Mouse (Mus musculus) neural tube, embryonic 14.5 days (tissue): ENCODE results near the gene Gpx6. TPM values are rescaled to one million over a fixed set of nuclear protein-coding genes. Genes with fewer than 3 reads are reported as not detected.
A peak's percentile ranks its signal among the peaks of the same experiment; 100 is the strongest.

Source experiments
- ATAC-seq: fragments of 200-750 bp; cut with Nextera tagmentation; 2 replicates; pipeline ENCODE4 v1.8.0; 2017; ENCODE audit warnings: low read depth, mild to moderate bottlenecking, moderate TSS enrichment, moderate library complexity
- H3K27ac ChIP-seq: fragments of 300-500 bp; sonication (generic); 2 replicates; pipeline ENCODE4 v1.5.1; 2014; ENCODE audit warnings: low read depth, mild to moderate bottlenecking, control low read depth, low read length, moderate library complexity, mixed read lengths
- H3K27me3 ChIP-seq: fragments of 300-500 bp; sonication (generic); 2 replicates; pipeline ENCODE4 v1.6.1; 2014; ENCODE audit warnings: low read length; ENCODE audit not compliant: control insufficient read depth, insufficient read depth
- H3K36me3 ChIP-seq: fragments of 300-500 bp; sonication (generic); 2 replicates; pipeline ENCODE4 v1.6.1; 2014; ENCODE audit warnings: low read length, mixed read lengths; ENCODE audit not compliant: control insufficient read depth, insufficient read depth
- H3K4me1 ChIP-seq: fragments of 300-500 bp; sonication (generic); 2 replicates; pipeline ENCODE4 v1.6.1; 2014; ENCODE audit warnings: low read length; ENCODE audit not compliant: control insufficient read depth, insufficient read depth
- H3K4me2 ChIP-seq: fragments of 300-500 bp; sonication (generic); 2 replicates; pipeline ENCODE4 v1.6.1; 2014; ENCODE audit warnings: mild to moderate bottlenecking, low read depth, low read length, control low read depth
- H3K4me3 ChIP-seq: fragments of 300-500 bp; sonication (generic); 2 replicates; pipeline ENCODE4 v1.5.1; 2014; ENCODE audit warnings: low read depth, low read length, control low read depth, mixed read lengths
- H3K9ac ChIP-seq: fragments of 300-500 bp; sonication (generic); replicated peaks from 2 replicates; pipeline ENCODE4 v1.6.1; 2014; ENCODE audit warnings: low read depth, mild to moderate bottlenecking, control low read depth, low read length, mixed read lengths
- H3K9me3 ChIP-seq: fragments of 300-500 bp; sonication (generic); 2 replicates; pipeline ENCODE4 v1.6.1; 2016; ENCODE audit warnings: low read length; ENCODE audit not compliant: control insufficient read depth
- WGBS: fragments of 180-500 bp; shearing (Covaris S2); extraction: QIAGEN DNeasy Blood & Tissue Kit; methylation state at CpG from one replicate; pipeline ENCODE4 v1.1.7; 2014; 5-methylcytosine and 5-hydroxymethylcytosine counted together
- polyA plus RNA-seq: library from polyadenylated mRNA; unstranded; fragments of >200 nt; fragmentation: Nextera tagmentation; extraction: Ambion mirVana; gene quantifications from 2 replicates; pipeline ENCODE4 v1.2.1, GENCODE M21; 2014

Gpx6 gene
- polyA plus RNA-seq, 1 experiment from 2014 or later: 0.35 TPM

- no peak overlapping the region for H3K4me2 ChIP-seq
- no peaks in the 10 kb centered on the region for H3K36me3 ChIP-seq
- H3K4me1 ChIP-seq: no peaks in the 10 kb centered on the region
- no peak overlapping the region for H3K4me3 ChIP-seq
- no peaks in the 10 kb centered on the region for H3K27me3 ChIP-seq
- no peak overlapping the region for H3K9ac ChIP-seq
- no peak for ATAC-seq
- H3K9me3 ChIP-seq: no peaks in the 10 kb centered on the region
- no peak overlapping the region for H3K27ac ChIP-seq
Measured at GRCm38 (mm10) chr13:21350593-21350992, 38.7 kb downstream of the Gpx6 start.

- Histone ChIP-seq H3K4me1 (peaks cover 18% of the 10 kb centered on the region), H3K9ac (peak within 1 kb of the TSS; percentile 87), H3K9me3 (no peaks in the 10 kb centered on the region), H3K4me3 (peak within 1 kb of the TSS; percentile 79), H3K27ac (0 out of 2 replicates have a peak within 1 kb of the TSS, but pooled peaks have one; percentile 23), H3K4me2 (peak within 1 kb of the TSS; percentile 70), H3K36me3 (no peaks in the 10 kb centered on the region), H3K27me3 (no peaks in the 10 kb centered on the region)
- WGBS: under 1% methylated on average over 28 of the region's 29 CpGs
- peak; percentile 100 for ATAC-seq
Measured at GRCm38 (mm10) chr13:21362621-21363248, 50.8 kb downstream of the Gpx6 start, which contains the start of gene Zscan12. Gene Zscan12, plus strand, starts transcription at chr13:21362820.

GRCm38 (mm10) chr13:21363719-21364118 is 51.8 kb downstream of the Gpx6 start:
- Histone ChIP-seq H3K9me3 (no peaks in the 10 kb centered on the region), H3K9ac (no peak overlapping the region), H3K4me1 (peaks cover 18% of the 10 kb centered on the region), H3K4me2 (peak overlapping the region; percentile 70), H3K36me3 (peaks cover under 1% of the 10 kb centered on the region; the same call in 1 of the 2 replicates), H3K27me3 (no peaks in the 10 kb centered on the region), H3K27ac (no peak overlapping the region), H3K4me3 (peak overlapping the region; percentile 79)
- no peak for ATAC-seq
- 75% methylated on average over 12 of the region's 12 CpGs for WGBS

GRCm38 (mm10) chr13:21366635-21367034 is 54.7 kb downstream of the Gpx6 start:
- no peak overlapping the region for H3K4me3 ChIP-seq
- H3K9ac ChIP-seq: no peak overlapping the region
- H3K9me3 ChIP-seq: no peaks in the 10 kb centered on the region
- ATAC-seq: no peak
- H3K4me2 ChIP-seq: no peak overlapping the region
- peaks cover 17% of the 10 kb centered on the region for H3K36me3 ChIP-seq
- no peak overlapping the region for H3K27ac ChIP-seq
- H3K27me3 ChIP-seq: no peaks in the 10 kb centered on the region
- 89% methylated on average over 6 of the region's 6 CpGs for WGBS
- peaks cover 18% of the 10 kb centered on the region for H3K4me1 ChIP-seq

Other genes with a start within 250 kb of the Gpx6 start
- gene Olfr1370, start 237.2 kb upstream of the Gpx6 start, polyA plus RNA-seq: not detected in 2 replicates
- gene Olfr1369-ps1, start 200.6 kb upstream of the Gpx6 start, polyA plus RNA-seq: not detected in 2 replicates
- gene Olfr263, start 182.5 kb upstream of the Gpx6 start, polyA plus RNA-seq: not detected in 2 replicates
- gene Olfr1368, start 166.3 kb upstream of the Gpx6 start, polyA plus RNA-seq: not detected in 2 replicates
- gene Trim27, start 132.7 kb upstream of the Gpx6 start, polyA plus RNA-seq: 68.2 and 87.9 TPM in 2 replicates
- not detected in 2 replicates for gene Gpx5, start 19.4 kb upstream of the Gpx6 start, polyA plus RNA-seq
- not detected in 2 replicates for gene Olfr1367, start 34.8 kb downstream of the Gpx6 start, polyA plus RNA-seq
- 11.4 and 13.3 TPM in 2 replicates for gene Zscan12, start 50.7 kb downstream of the Gpx6 start, polyA plus RNA-seq
- gene Zkscan3, start 90.6 kb downstream of the Gpx6 start, polyA plus RNA-seq: 66.5 and 70.2 TPM in 2 replicates
- gene Pgbd1, start 128.9 kb downstream of the Gpx6 start, polyA plus RNA-seq: 4.1 and 4.6 TPM in 2 replicates
- gene Zscan26, start 141.6 kb downstream of the Gpx6 start, polyA plus RNA-seq: 23.0 and 25.3 TPM in 2 replicates
- gene Nkapl, start 156.4 kb downstream of the Gpx6 start, polyA plus RNA-seq: 3.0 and 3.9 TPM in 2 replicates
- gene Zkscan4, start 166.8 kb downstream of the Gpx6 start, polyA plus RNA-seq: 10.5 and 11.3 TPM in 2 replicates
- not detected in 2 replicates for gene Gm10065, start 167.3 kb downstream of the Gpx6 start, polyA plus RNA-seq
- 0.18 and 0.67 TPM in 2 replicates for gene AK157302, start 183.1 kb downstream of the Gpx6 start, polyA plus RNA-seq
- 8.3 and 8.5 TPM in 2 replicates for gene Gm11273, start 189.3 kb downstream of the Gpx6 start, polyA plus RNA-seq
- 7.0 and 9.5 TPM in 2 replicates for gene Zkscan8, start 219.0 kb downstream of the Gpx6 start, polyA plus RNA-seq
- 0.11 and 0.17 TPM in 2 replicates for gene Olfr1366, start 230.7 kb downstream of the Gpx6 start, polyA plus RNA-seq
- gene Olfr1535, start 247.8 kb downstream of the Gpx6 start, polyA plus RNA-seq: 0.13 TPM in 1 of 2 replicates, not detected in the other